Mouse (Mus musculus) intestine, embryonic 15.5 days (tissue): ENCODE measurements around the gene Trim14. TPM values are rescaled to one million over a fixed set of nuclear protein-coding genes. Genes with fewer than 3 reads are reported as not detected.

Experiments used
- polyA plus RNA-seq: library from polyadenylated mRNA; unstranded; fragments of >200 nt; fragmentation: Nextera tagmentation; extraction: Ambion mirVana; gene quantifications from 2 replicates; pipeline ENCODE4 v1.2.1, GENCODE M21; 2015

Gene Trim14
- polyA plus RNA-seq, 1 experiment from 2014 or later = 12.6 TPM

Other genes with a start within 250 kb of the Trim14 start
- gene Foxe1, start 192.5 kb downstream of the Trim14 start, polyA plus RNA-seq = not detected in 2 replicates
- gene Trmo, start 146.7 kb downstream of the Trim14 start, polyA plus RNA-seq = 11.2 and 11.5 TPM in 2 replicates
- gene Hemgn, start 122.6 kb downstream of the Trim14 start, polyA plus RNA-seq = 4.8 and 6.4 TPM in 2 replicates
- gene Anp32b, start 85.2 kb downstream of the Trim14 start, polyA plus RNA-seq = 260 and 262 TPM in 2 replicates
- 102 and 113 TPM in 2 replicates for gene Nans, start 46.9 kb downstream of the Trim14 start, polyA plus RNA-seq
- 66.0 and 68.3 TPM in 2 replicates for gene Coro2a, start 66.1 kb upstream of the Trim14 start, polyA plus RNA-seq
- gene Tbc1d2, start 114.1 kb upstream of the Trim14 start, polyA plus RNA-seq = 6.0 and 6.3 TPM in 2 replicates